Mouse (Mus musculus) naive thymus-derived CD4-positive, alpha-beta T cell, adult 2 months (primary cell): Measurements from ENCODE around the gene Gm49318.
"Not testable (repeated sequence)": the region's sequence is repeated elsewhere in the genome, so short reads cannot be mapped to it uniquely, and the experiment has no call there.

Experiments used
- DNase-seq: peaks from one replicate; pipeline ENCODE4 v3.0.0-alpha.2; 2011; ENCODE audit warnings: low read depth

Gm49318 gene

DNA sequence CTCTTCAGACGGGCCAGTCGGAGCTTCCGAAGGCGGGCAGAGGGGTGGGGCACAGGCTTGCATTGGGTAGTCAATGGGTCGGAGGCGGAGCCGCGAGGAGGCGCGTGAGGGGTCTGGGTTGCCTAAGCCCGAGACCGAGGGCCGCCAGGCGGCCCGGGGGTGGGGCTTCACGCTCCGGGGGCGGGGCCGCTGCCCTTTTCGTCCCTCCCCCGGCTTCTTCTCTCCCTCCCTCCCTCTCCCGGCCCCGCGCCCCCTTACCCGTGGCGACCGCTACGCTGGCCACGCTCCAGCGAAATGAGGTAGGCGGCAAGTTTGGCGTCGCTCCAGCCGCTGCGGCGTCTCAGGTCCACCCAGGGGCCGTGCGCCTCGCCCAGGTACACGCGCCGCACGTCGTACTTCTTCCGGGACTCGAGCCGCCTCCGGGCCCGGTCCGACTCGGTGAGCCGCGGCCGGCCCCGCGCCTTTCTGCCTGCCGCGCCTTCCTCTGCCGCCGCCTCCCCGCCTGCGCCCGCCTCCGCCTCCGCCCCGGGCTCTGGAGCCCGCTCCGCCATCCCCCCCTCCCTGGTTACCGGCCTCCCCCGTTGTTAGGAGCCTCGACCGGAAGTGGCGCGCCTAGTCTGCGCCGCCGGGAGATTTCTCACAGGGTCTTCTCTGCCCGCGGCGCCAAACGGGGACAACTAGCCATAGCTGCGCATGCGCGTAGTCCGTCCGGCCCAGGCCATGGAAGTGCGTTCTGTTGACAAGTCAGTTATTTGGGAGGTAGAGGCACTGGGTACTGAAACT lies at the start of gene Gm49318, which contains the start of gene Zfp653:
Gene Gm49318 (minus strand): TSS at position 469 of the 783 bp plus-strand sequence.
Gene Zfp653 (minus strand): TSS at position 586 of the 783 bp plus-strand sequence.
- DNase-seq = peak; percentile 97

GRCm38 (mm10) chr9:22119543-22119942 lies 48.5 kb upstream of the Gm49318 start:
- no peak for DNase-seq

GRCm38 (mm10) chr9:22117754-22118456 lies 46.8 kb upstream of the Gm49318 start:
- peak; percentile 96 for DNase-seq

DNA sequence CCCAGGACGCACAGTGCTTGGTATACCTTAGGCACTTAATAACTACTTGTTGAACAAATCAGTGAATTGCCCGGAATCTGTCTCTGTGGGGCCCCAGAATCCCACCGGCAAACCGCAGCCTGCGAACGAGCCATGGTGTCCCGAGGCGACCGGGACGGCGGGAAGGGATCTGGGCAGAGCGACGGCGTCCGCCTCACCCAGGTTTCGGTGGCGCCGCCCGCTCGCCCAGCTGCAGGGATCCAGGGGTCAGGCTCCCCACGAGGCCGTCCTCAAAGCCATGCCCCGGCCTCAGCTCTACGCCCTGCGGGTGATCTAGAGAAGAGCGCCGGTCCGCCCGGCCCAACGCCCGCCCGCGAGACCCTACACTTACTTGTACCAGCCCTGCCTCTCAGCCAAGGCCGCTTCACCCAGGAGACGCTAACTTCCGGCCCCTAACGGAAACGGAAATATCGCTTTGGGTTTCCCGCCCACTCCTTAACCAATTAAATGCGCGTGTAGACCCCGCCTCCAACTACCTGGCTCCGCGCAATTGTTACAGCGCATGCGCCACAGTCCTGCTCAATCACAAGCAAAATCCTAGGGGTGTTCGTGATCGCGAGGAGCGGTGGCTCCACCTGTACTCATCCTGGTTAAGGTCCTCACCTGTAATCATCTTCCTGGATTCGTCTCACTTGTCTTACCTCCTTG lies 45.8 kb upstream of the Gm49318 start, which contains the start of gene Elof1:
Gene Elof1 (minus strand): TSS at position 433 of the 687 bp plus-strand sequence.
- DNase-seq = peak; percentile 98

DNA sequence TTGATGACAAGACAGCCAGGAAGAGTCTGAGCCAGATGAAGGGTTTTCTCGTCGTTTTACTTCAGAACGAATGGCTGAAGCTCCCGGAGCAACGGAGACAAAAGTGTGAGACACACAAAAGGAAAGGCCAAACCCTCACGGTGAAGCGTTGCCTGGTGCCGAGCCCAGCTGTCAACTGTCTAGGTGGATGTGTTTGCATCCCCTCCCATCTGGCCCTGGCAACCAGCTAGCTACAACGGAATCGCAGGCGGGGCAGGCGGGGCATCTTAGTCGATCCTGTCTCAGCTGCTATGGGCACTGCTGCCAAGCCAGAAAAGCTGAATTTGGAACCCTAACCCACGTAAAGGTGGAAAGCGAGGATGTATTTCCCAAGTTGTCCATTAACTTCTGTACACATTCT lies 45.0 kb upstream of the Gm49318 start:
- DNase-seq = no peak

- no peak for DNase-seq
Measured at GRCm38 (mm10) chr9:22115635-22116034, 44.6 kb upstream of the Gm49318 start.

- DNase-seq = no peak
Measured at GRCm38 (mm10) chr9:22108194-22108593, 37.1 kb upstream of the Gm49318 start.

DNA sequence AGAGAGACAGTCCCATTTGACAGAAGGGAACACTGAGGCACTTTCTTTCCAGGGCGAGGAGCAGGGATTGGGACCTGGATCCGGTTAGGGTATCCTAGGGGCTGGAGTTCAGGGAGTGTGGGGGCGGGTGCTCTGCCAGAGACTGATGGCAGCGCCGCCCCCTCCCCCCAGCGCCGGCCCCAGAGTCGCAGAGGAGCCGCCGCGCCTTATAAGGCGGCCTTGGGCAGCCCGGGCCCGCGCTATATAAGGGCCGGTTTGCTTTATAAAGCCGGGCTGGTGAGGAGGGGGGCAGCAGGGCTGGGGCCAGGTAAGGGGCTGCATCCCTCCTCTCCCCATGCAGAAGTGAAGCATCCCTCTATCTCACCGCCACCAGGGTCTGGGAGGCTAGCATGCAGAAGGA lies 28.9 kb upstream of the Gm49318 start:
- no peak for DNase-seq

- no peak for DNase-seq
Measured at GRCm38 (mm10) chr9:22098993-22099696, 28.1 kb upstream of the Gm49318 start, which contains the start of gene Cnn1. Cnn1 (plus strand) TSS chr9:22099216.

DNA sequence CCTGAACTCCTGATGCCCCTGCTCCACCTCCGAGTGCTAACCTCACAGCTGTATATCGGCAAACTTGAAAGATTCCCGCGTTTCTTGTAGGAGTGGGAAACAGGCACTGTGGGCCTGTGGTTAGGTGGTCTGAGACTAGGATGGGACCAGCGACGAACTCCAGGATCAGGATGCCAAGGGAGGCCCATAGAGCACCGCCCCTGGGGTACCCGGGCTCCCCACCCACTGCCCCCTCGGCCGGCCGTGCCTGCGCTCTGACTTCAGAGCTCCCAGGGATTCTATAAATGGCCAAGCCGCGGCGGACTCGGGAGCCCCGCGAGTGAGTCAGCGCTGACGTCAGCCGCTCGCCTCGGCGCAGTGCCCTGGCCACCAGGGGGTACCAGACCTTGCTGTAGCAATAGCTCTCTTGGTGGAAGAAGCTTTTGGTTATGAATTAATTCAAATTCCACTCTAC lies 24.8 kb upstream of the Gm49318 start:
- DNase-seq = peak; percentile 87

DNA sequence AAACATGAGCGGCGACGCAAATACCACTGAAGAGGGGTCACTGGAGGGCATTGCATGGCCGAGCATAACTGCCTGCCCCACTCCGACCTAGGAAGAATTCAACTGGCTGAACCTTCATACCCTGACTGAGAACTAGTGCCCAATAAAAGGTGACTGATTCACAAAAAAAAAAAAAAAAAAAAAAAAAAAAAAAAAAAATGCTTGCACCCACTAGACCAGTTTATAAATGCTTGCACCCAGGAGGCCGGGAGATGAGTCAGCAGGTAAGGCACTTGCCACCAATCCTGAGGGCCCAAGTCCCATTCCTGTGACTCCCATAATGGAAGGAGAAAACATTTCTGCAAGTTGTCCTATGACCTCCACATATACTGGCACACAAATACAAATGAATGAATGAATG lies 21.7 kb upstream of the Gm49318 start:
- DNase-seq = no peak

- no peak for DNase-seq
Measured at GRCm38 (mm10) chr9:22089986-22090385, 18.9 kb upstream of the Gm49318 start.

GRCm38 (mm10) chr9:22089281-22089680 lies 18.2 kb upstream of the Gm49318 start:
- DNase-seq = no peak

DNA sequence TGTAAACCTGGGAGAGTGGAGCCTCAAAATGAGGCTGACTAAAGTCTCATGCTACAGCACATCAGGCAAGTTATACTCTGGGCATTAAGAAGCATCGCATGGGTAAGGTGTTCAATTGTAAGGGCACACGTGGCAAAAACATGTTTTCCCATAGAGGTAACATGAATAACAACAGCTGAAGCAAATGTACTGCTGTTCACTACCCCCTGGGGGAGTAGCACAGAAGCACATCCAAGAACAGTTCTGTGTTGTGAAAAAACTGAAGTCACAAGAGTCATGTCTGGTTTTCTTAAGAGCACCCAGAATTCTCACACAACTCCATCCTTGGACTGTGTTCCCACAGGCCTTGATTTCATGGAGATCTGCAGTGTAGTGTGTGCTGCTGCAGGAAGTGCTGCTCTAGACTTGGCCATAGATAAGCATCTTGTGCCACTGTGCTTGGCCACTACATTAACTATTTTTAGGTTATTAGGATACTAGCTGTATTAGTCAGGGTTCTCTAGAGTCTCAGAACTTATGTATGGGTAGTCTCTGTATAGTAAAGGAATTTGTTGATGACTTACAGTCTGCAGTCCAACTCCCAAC lies 16.1 kb upstream of the Gm49318 start:
- no peak for DNase-seq

GRCm38 (mm10) chr9:22086012-22086411 lies 15.0 kb upstream of the Gm49318 start:
- no peak for DNase-seq

GRCm38 (mm10) chr9:22085022-22085834 lies 14.2 kb upstream of the Gm49318 start, which contains the start of gene Ecsit:
Ecsit (minus strand) TSS chr9:22085438.
- DNase-seq = peak; percentile 95

- DNase-seq = no peak
Measured at GRCm38 (mm10) chr9:22084667-22085021, 13.6 kb upstream of the Gm49318 start.

GRCm38 (mm10) chr9:22076223-22076622 lies 5.2 kb upstream of the Gm49318 start:
- no peak for DNase-seq

DNA sequence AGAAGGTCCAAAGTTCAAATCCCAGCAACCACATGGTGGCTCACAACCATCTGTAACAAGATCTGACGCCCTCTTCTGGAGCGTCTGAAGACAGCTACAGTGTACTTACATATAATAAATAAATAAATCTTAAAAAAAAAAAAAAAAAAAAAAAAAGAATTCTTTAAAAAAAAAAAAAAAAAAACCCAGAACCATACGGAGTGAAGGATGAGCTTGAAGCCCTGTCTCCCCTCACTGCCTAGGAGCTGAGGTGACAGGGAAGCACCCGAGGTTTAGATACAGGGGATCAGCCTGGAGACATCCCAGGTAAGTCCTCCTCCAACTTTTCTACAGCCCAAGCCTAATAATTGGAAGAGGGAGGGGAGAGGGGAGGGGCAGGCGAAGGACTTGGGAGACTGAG lies 4.7 kb upstream of the Gm49318 start:
- not testable (repeated sequence) for DNase-seq

DNA sequence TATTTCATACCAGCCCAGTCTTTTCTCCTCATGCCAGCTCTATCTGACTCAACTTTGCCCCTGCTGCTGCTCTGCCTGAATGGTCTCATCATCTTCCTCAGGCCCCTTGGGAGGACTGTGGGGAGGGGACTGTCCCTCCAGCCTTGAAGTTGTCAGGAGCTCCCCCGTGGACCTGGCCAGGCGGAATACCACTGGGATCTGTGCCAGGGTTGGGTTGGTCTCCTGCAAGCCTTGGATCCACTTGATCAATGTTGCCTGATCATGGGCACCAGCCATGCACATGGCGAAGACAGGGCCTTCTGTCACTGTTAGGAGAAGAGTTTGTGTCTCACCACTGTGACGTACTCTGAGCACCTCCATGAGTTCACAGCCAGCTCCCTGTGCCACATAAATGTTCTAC lies 1.2 kb upstream of the Gm49318 start:
- no peak for DNase-seq
